Mouse (Mus musculus) Muller cell, postnatal 12 days (primary cell): Measurements from ENCODE around the gene Lix1l.
"Not testable (repeated sequence)": the region's sequence is repeated elsewhere in the genome, so short reads cannot be mapped to it uniquely, and the experiment has no call there.

ENCODE experiments used
- DNase-seq: peaks from one replicate; pipeline ENCODE4 v3.0.0-alpha.2; 2015; ENCODE audit errors: inconsistent ontology term

The Lix1l gene

DNA sequence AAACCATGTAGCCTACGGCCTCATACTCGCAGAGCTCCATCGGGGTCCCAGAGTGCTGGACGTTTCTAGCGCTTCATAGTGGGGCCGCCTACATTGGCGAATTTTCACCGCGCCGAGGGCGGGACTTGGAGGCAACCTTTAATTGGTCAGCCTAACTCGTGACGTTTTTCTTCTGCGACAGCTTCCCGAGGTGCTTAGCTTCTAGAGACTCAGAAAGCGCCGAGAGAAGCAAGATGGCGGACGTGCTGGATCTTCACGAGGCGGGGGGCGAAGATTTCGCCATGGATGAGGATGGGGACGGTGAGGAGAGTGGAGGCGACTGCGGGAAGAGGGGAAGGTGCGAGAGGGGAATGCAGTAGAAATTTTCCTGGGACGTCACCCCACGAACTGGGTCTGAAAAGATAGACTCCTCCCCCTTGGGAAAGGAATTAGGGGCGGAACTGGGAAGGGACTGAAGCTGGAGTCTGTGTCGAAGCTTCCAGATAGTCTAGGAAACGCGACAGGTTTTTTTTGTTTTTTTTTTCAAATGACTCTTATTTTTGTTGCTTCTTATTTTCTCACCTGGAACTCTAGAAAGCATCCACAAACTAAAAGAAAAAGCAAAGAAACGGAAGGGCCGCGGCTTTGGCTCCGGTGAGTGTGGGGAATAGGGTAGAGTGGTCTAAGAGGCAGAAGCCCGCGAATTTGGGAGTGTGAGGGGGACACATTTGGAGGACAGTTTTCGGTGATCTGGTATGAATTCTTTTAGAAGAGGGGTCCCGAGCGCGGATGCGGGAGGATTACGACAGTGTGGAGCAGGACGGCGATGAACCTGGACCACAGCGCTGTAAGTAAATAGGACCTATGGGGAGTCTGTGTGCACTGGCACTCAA lies 29.0 kb downstream of the Lix1l start, which contains the start of gene Rbm8a:
Gene Rbm8a (plus strand): TSS at position 205 of the 872 bp plus-strand sequence.
- DNase-seq: peak; percentile 93

DNA sequence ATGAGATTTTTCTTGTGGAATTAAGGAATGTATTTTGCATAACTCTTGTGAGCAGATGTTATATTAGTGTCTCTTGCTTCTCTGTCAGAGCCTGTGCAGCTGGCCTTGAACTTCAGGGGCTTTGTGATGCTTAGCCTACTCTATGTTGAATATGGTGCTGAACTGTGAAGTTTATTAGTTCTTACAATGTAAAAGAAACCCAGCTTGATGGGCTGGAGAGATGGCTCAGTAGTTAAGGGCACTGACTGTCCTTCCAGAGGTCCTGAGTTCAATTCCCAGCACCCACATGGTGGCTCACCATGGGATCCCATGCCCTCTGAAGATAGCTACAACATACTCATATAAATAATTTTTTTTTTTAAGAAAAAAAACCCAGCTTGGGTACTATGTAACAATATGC lies 31.1 kb downstream of the Lix1l start:
- no peak for DNase-seq

DNA sequence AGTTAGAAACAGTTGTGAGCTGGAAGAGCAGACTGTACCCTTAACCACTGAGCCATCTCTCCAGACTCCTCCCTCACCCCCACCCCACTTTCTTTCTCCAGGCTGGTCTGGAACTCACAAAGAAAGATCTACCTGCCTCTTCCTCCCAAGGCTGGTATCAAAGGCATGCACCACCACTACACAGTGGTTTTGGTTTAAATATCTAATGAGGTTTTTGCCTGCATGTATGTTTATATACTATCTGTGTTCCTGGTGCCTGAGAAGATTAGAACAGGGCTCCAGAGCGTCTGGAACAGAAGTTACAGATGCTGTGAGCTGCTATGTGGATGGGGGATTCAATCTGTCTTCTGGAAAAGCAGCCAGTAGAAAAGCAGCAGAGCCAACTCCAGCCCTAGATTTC lies 33.1 kb downstream of the Lix1l start:
- DNase-seq: no peak

GRCm38 (mm10) chr3:96634928-96635879 lies 34.3 kb downstream of the Lix1l start, which contains the start of the genes Pex11b and Gm42957:
Pex11b (plus strand) TSS chr3:96635376.
Gm42957 (plus strand) TSS chr3:96635474.
- peak; percentile 86 for DNase-seq

DNA sequence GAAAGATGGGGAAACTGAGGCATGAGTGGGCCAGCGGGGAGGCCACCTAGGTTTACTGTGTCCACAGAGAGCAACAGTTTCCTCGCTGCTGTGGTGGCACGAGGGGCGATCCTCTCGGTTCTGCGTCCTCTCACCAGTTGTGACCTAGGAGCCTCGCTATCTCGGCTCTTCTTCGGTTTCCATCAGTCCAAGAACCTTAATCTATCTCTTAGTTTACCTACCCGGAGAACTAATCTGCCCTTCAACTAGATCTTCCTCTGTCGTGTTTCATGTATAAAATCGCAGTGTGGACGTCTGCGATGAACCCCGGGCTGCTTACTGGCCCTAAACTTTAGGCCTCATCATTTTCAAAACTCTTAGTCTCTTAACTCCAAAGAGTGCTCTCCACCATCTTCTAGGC lies 35.0 kb downstream of the Lix1l start:
- no peak for DNase-seq

DNA sequence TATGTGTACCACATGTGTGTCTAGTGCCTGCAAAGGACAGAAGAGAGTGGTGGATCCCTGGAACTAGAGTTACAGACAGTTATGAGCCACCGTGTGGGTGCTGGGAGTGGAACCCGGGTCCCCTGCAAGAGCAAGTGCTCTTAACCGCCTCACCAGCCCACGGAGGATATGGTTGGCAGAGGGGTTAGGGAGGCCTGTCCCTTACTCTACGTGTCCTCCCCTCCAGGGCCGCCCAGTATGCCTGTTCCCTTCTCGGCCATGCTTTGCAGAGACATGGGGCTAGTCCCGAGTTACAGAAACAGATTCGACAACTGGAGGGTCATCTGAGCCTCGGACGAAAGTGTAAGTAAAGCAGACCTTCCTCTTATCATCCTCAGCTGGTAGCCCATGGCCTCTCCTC lies 35.5 kb downstream of the Lix1l start:
- DNase-seq: no peak

- no peak for DNase-seq
Observed at GRCm38 (mm10) chr3:96639219-96639618, 38.3 kb downstream of the Lix1l start.

DNA sequence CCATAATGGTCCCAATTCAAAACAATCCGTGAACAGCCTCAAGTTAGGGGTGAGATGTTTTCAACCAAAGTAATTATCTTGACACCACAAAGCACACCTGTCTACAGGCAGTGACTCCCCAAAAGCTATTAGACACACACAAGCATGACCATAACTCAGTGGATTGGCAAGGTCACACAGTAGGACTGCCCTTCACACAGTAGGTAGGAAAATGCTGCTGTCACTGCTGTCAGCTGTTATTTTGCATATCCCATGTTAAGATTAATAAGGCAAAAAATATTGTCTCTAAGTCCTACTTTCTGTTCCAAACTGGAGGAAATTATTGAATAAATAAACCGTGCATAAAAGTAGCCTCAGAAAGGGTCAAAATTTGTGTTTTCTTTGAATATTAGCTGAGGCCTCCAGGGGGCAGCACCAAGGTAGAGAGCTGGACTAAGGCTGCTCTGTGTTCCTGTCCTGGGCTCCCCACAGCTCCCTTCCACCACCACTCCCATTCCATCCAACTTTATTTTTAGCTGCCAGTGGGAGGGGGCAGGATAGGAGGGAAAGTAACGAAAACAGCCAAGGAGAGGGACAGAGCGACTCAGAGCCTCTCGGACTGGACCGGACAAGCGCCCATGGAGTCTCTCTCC lies 44.2 kb downstream of the Lix1l start, which contains the start of gene Itga10:
Gene Itga10 (plus strand): TSS at position 567 of the 632 bp plus-strand sequence.
- no peak for DNase-seq

DNA sequence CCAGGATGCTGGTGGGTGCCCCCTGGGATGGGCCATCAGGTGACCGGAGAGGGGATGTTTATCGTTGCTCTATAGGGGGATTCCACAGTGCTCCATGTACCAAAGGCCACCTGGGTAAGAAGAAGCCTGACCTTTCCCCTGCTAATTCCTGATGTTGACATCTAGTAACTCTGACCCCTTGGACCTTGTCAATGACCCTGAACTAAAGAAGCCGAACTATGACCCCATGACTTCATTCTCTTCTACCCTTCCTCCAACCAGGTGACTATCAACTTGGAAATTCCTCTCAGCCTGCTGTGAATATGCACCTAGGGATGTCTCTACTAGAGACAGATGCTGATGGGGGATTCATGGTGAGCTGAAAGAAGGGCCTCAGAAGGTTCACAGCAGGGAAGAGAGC lies 46.4 kb downstream of the Lix1l start:
- DNase-seq: no peak

DNA sequence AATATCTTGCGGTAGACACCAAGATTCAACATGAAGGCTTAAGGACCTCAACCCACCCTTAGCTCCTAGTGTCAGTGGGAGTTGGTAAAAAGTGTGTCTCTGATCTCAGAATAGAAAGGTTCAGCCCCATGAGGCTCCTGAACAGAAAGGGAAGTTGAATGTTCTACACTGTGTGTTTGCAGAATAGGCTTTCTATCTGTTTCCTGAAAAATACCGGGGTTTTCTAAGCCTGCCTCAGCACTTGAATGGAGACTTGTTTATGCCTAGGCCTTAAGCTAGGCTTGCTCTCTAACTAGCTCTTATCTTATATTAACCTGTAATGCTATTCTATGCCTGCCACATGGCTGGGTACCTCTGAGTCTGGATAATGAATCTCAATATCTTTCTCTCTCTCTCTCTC lies 60.0 kb downstream of the Lix1l start:
- no peak for DNase-seq

GRCm38 (mm10) chr3:96662731-96663316 lies 61.9 kb downstream of the Lix1l start:
- DNase-seq: no peak

DNA sequence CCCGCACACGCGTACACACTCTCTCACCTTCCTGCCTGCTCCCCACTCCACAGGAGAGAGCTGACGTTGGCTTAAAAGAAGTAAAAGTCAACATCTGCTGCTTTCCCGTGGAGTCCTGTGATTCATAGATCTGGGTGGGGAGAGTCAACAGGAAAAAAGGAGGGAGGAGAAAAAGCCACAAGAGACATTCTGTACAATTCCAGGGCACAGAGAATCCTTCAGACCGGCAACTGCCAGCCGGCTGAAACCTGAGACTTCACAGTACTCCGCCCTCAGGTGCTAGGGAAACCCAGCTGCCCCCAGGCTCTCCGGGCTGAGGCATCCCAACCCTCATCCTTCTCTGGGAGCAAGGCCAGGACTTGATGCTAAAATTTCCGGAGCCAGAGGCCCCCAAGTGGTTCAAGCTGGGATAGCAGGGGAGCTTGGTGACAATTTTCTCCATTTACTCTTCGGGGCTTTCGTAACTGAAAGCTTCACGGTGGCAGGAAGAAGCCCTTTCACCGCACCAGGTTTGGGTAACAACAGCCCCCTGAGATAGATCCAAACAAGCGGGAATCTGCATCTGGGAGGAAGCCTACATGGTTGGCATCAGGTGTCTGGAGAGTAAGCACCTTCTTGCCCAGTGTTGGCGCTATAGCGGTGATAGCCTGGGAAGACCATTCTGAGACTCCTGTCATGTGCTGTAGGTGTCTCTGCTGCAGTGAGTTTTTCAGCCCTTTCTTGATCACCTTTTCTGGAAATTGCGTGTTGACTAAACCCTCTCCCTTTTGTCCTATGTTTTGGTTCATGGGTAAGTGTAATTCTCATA lies 62.7 kb downstream of the Lix1l start:
- peak; percentile 89 for DNase-seq

DNA sequence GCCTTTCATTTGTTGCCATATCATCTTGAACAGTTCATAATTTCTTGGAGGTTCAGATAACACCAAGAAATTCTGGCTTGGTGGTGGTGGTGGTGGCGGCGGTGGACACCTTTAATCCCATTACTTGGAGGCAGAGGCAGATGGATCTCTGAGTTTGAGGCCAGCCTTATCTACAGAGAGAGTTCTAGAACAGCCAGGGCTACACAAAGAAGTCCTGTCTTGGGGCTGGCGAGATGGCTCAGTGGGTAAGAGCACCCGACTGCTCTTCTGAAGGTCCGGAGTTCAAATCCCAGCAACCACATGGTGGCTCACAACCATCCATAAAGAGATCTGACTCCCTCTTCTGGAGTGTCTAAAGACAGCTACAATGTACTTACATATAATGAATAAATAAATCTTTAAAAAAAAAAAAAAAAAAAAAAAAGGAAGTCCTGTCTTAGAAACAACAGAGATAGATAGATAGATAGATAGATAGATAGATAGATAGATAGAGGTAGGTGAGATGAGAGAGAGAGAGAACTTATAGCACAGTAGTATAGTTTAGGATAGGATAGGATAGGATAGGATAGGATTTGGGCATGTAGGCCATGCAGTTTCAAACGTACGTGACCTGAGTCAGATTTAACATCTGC lies 64.9 kb downstream of the Lix1l start:
- not testable (repeated sequence) for DNase-seq

DNA sequence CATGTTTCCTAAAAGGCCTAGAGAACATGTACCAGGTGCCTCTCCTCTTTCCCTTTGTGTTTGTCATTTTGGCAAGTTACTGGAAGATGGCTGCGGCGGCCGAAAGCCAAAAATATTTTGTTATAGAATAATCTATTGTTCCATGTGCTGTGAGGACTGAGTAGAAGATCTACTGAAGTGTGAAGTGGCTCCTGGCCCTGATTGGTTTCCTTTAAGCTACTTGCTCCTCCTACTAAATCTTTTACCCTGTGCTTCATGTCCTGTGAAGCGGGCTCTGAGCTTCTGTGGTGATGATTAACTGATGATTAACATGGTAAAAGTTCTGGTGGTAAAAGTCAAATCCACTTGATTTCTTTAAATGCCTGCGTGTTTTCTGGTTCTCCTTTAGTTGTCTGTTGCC lies 66.0 kb downstream of the Lix1l start:
- no peak for DNase-seq

DNA sequence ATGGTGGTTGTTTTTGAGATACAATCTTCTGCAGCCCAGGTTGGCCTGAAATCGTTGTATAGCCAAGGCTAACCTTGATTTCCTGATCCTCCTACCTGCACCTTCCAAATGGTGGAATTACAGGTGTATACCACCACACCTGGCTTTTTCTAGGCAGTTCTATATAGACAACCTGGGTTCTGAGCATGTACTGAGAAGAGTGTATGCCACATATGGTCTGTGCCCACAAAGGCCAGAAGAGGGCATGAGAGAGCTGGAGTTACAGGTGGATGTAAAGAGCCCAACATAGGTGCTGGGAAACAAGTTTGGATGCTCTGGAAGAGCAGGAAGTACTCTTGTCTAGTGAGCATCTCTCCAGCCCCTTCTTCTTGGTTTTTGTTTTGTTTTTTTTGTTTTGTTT lies 66.4 kb downstream of the Lix1l start:
- DNase-seq: no peak

DNA sequence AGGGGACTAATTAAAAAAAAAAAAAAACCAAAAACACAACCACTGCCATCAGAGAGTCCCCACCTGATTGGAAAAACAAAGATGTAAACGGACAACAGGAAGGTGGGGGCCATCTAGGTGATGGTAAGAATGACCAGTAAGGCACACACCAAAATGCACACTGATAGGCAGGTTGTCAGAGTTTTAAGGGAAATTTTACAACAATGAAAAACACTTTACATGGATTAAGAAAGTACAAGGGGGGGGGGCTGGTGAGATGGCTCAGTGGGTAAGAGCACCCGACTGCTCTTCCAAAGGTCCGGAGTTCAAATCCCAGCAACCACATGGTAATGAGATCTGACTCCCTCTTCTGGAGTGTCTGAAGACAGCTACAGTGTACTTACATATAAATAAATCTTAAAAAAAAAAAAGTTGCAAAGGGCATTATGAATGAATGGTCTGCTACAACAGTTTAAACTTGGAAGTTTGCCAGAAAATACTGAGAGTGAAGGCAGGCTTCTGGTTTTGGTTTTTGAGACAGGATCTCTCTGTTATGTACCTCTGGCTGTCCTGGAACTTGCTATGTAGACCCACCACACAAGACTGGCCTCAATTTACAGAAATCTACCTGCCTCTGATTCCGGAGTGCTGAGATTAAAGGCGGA lies 67.6 kb downstream of the Lix1l start:
- DNase-seq: no peak

DNA sequence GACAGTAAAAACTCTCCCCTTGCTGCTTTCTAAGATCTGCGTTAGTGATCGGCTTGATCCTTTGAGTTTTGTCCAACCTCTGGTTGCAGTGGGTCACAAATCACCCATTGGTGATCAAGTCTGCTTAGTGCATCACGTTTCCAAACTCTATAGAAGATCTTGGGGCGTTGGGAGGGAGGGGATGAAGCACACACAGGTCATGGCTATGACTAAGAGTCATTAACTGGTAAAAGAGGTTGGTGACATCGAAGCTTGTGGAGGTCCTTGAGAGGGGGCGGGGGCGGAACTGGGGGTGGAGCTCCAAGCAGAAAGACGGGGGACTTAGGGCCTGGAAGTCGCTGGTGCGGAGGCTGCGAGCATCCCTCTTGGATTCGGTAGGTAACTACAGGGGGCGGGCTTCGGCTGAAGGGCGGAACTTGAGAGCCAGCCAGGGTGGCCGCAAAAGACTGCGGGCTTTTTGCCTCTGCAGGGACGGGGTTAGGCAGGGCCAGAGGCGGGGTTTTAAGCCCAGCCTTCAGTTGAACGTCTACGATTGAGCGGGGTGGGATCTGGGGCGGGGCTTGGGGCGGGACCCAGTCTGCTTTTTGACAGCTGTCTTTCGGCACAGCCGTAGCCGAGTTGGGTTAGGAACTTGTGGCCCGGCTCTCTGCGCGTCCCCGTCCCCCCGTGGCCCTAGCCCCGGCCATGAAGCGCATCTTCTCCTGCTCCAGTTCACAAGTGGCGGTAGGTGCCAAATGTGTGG lies 68.9 kb downstream of the Lix1l start, which contains the start of gene Ankrd35:
Gene Ankrd35 (plus strand): TSS at position 405 of the 742 bp plus-strand sequence.
- DNase-seq: peak; percentile 92

GRCm38 (mm10) chr3:96671519-96671918 lies 70.6 kb downstream of the Lix1l start:
- no peak for DNase-seq

DNA sequence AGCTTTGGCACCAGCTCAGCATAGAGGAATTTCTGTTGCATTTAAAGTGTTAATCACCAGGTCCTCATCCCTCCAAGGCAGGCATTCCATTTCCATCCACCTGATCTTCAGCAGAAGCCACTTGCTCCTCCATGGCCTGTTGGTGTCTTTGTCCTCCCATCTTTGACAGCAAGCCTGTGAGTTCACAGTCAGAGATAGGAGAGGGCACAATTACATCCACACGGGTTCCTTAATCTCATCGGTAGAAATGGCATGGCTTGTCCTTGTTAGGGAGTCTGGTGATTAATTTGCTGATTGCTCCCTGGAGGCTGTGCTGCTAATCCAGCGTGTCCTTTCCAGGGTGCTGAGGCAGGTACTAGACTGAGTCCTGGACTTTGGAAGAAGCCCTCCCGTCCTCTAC lies 72.6 kb downstream of the Lix1l start:
- DNase-seq: no peak
